Mouse (Mus musculus): ENCODE results near the gene Dact2.

DNA sequence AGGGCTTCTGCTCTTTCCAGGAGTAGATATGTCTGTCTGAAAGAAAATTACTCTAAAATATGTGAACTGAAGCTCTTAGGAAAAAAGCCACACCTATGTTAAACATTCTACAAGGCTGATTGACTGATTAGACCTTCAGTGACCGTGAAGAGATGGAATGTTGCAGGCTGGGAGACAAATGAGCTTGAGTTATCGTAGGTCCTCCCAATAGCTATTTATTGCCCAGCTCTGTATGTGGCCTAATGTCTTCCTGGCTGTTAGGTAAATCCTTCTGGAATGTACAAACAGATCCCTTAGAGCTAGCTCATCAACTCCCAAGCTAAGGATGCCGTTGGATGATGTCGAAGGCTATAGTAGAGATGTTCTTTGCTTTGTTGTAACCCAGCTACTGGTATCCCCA lies 11.7 kb downstream of the Dact2 start:
- no peak for TF ChIP-seq CTCF (IDR thresholded peaks at IDR 0.05; ENCODE audit: borderline replicate concordance, insufficient read depth, low read depth, low read length)
- TF ChIP-seq POLR2A (IDR thresholded peaks at IDR 0.05; ENCODE audit: borderline replicate concordance, insufficient read depth, low read length), result no peak

Measured in cerebellum, adult 2 months (tissue).